Mouse (Mus musculus): ENCODE data around the gene Eif4g1.

DNA sequence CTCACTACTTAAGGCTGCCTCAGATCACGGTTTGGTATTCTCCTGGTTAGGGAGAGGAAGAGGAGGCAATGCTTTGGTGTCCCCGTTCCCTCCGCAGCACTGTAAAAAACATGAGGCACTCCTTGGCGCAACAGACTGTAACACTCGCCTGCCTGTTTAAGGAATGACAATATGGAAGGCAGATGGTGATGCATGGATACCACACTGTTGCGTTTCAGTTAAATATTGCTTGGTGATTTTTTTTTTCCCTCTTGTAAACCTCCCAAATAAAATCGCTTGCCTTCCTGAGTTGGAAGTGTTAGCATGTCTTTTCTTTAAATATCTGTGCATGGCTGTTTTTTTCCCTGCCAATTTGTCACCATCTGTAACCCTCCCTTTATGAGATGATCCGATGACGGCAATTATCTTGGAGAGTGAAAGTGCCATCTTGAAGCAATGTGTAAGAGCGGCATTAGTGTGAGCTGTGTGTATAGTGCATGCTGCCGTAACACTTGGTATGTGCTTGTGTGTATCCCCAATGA, 39.2 kb upstream of the Eif4g1 start:
- no peak for TF ChIP-seq POLR2A (IDR thresholded peaks at IDR 0.05; ENCODE audit: low read depth, low read length)
- no peak for TF ChIP-seq MAZ (IDR thresholded peaks at IDR 0.05; ENCODE audit: low read depth, low read length)
- TF ChIP-seq CTCF (conservative IDR thresholded peaks at IDR 0.05 in 1 of 2, IDR thresholded peaks at IDR 0.05 in 1 of 2; ENCODE audit: low read depth in 2 of 2, low read length in 2 of 2) = no peak

Data from CH12.LX (cell line).